ENCODE assay signal across 9 mouse cellular contexts in genomic region chr8:106761867-106762523, GRCm38 (mm10).
DNase-seq lines count a peak whose midpoint lies in the region; ATAC-seq and TF ChIP-seq lines count a peak whose summit lies in the region.
"Had no signal": no experiment of that assay in that cellular context is flagged by ENCODE, and none has a peak within 500 bp of the region (broad histone marks: within the 10 kb centered on the region; RNA-seq: fewer than 3 reads in every experiment).

No protein-coding gene starts in this region.

- H3K27ac ChIP-seq in forebrain, postnatal 0 days (ENCODE audit: low read depth, low read length), result peak overlapping the region; percentile 79; the same call in 1 of the 2 replicates
- no peak overlapping the region for H3K27ac ChIP-seq in liver, embryonic 11.5 days (ENCODE audit: low read depth, low read length)

- H3K9me3 ChIP-seq in forebrain, postnatal 0 days (ENCODE audit: low read length), result no peaks in the 10 kb centered on the region
- no peaks in the 10 kb centered on the region for H3K9me3 ChIP-seq in liver, embryonic 11.5 days (ENCODE audit: control insufficient read depth, low read length)

- H3K9ac ChIP-seq in forebrain, postnatal 0 days, result no peak overlapping the region
- no peak overlapping the region for H3K9ac ChIP-seq in liver, embryonic 11.5 days (ENCODE audit: low read depth, low read length)

- no peak overlapping the region for H3K4me3 ChIP-seq in forebrain, postnatal 0 days (ENCODE audit: low read depth, low read length)
- H3K4me3 ChIP-seq in liver, embryonic 11.5 days (ENCODE audit: low read depth, low read length), result no peak overlapping the region

- ATAC-seq in forebrain, postnatal 0 days, result peak; percentile 47; the same call in 1 of the 2 replicates
- peak; percentile 33; the same call in 1 of the 2 replicates for ATAC-seq in megakaryocyte, adult 5-6 weeks (ENCODE audit: poor library complexity, severe bottlenecking)
- ATAC-seq in liver, embryonic 11.5 days (replicated peaks; ENCODE audit: low FRiP score), result no peak

- TF ChIP-seq CTCF in forebrain, postnatal 0 days (IDR thresholded peaks at IDR 0.05; ENCODE audit: low read depth), result no peak

- H3K36me3 ChIP-seq in forebrain, postnatal 0 days (ENCODE audit: insufficient read depth), result no peaks in the 10 kb centered on the region
- H3K36me3 ChIP-seq in liver, embryonic 11.5 days (ENCODE audit: control insufficient read depth, insufficient read depth, low read length), result no peaks in the 10 kb centered on the region

- H3K27me3 ChIP-seq in forebrain, postnatal 0 days (ENCODE audit: insufficient read depth, low read length), result no peaks in the 10 kb centered on the region
- H3K27me3 ChIP-seq in liver, embryonic 11.5 days (replicated peaks; ENCODE audit: control insufficient read depth, insufficient read depth, low read length), result no peaks in the 10 kb centered on the region

- WGBS in forebrain, postnatal 0 days, result 20% methylated on average over 7 of the region's 7 CpGs
- 67% methylated on average over 7 of the region's 7 CpGs for WGBS in liver, embryonic 11.5 days

- peak; percentile 15 to 59 for DNase-seq in cerebellum, postnatal 14 days
- DNase-seq in cerebellum, adult 9-10 months, result no peak
- DNase-seq in embryo, embryonic 10 days (ENCODE audit: low spot score), result peak; percentile 32
- peak; percentile 45 for DNase-seq in forebrain, postnatal 0 days
- DNase-seq in urinary bladder, postnatal 36 days (ENCODE audit: low spot score in 2 of 2), result no peak
- DNase-seq in liver, embryonic 11.5 days (ENCODE audit: low spot score), result no peak
- no peak for DNase-seq in kidney, adult 18-20 months
- DNase-seq: cerebellum, postnatal 36 days had no signal

- H3K4me1 ChIP-seq in forebrain, postnatal 0 days (ENCODE audit: insufficient read depth), result peaks cover 11% of the 10 kb centered on the region; the same call in 1 of the 2 replicates
- H3K4me1 ChIP-seq in liver, embryonic 11.5 days (replicated peaks; ENCODE audit: control insufficient read depth, insufficient read depth, low read length), result no peaks in the 10 kb centered on the region

- no peak overlapping the region; the same call in 1 of the 2 replicates for H3K4me2 ChIP-seq in forebrain, postnatal 0 days (ENCODE audit: low read depth)
- H3K4me2 ChIP-seq in liver, embryonic 11.5 days, result no peak overlapping the region

Comparison
In these comparisons a context has a peak if more than half of its experiments do, and no peak if none do; other contexts are left out.
1. DNase-seq: peak in cerebellum, postnatal 14 days (2 of 2), embryo, embryonic 10 days (single experiment) and forebrain, postnatal 0 days (single experiment); none in cerebellum, adult 9-10 months (single experiment), urinary bladder, postnatal 36 days (0 of 2), liver, embryonic 11.5 days (single experiment) and kidney, adult 18-20 months (single experiment).